Mouse (Mus musculus): ENCODE results near the gene Olfr323. TPM values are rescaled to one million over a fixed set of nuclear protein-coding genes. Genes with fewer than 3 reads are reported as not detected.

The Olfr323 gene
- polyA plus RNA-seq, 1 experiment: 0.57 TPM

- H3K36me3 ChIP-seq (ENCODE audit: control insufficient read depth, insufficient read depth, low read length): no peaks in the 10 kb centered on the region
- H3K4me1 ChIP-seq (ENCODE audit: control insufficient read depth, insufficient read depth, low read length): no peaks in the 10 kb centered on the region; the same call in 1 of the 2 replicates
- no peaks in the 10 kb centered on the region for H3K27me3 ChIP-seq (ENCODE audit: control insufficient read depth, insufficient read depth, low read length)
- no peak for TF ChIP-seq POLR2A (IDR thresholded peaks at IDR 0.05; ENCODE audit: control insufficient read depth, low read depth, low read length)
- no peak for TF ChIP-seq CTCF (IDR thresholded peaks at IDR 0.05; ENCODE audit: control insufficient read depth, insufficient read depth, insufficient replicate concordance, low read depth, low read length)
- no peak overlapping the region for H3K4me3 ChIP-seq (ENCODE audit: control insufficient read depth, low read depth, low read length)
- no peak overlapping the region for H3K27ac ChIP-seq (ENCODE audit: control insufficient read depth, insufficient read depth, low read depth, low read length)
Measured at GRCm38 (mm10) chr11:58604688-58605087, 25.6 kb downstream of the Olfr323 start.

- no peak overlapping the region for H3K27ac ChIP-seq (ENCODE audit: control insufficient read depth, insufficient read depth, low read depth, low read length)
- no peak overlapping the region for H3K4me3 ChIP-seq (ENCODE audit: control insufficient read depth, low read depth, low read length)
- no peak for TF ChIP-seq POLR2A (IDR thresholded peaks at IDR 0.05; ENCODE audit: control insufficient read depth, low read depth, low read length)
- TF ChIP-seq CTCF (IDR thresholded peaks at IDR 0.05; ENCODE audit: control insufficient read depth, insufficient read depth, insufficient replicate concordance, low read depth, low read length): no peak
Measured at GRCm38 (mm10) chr11:58602800-58603560, 27.3 kb downstream of the Olfr323 start.

GRCm38 (mm10) chr11:58602062-58602461 is 28.2 kb downstream of the Olfr323 start:
- Histone ChIP-seq H3K4me1 (ENCODE audit: control insufficient read depth, insufficient read depth, low read length) (no peaks in the 10 kb centered on the region; the same call in 1 of the 2 replicates), H3K4me3 (ENCODE audit: control insufficient read depth, low read depth, low read length) (no peak overlapping the region), H3K27ac (ENCODE audit: control insufficient read depth, insufficient read depth, low read depth, low read length) (no peak overlapping the region), H3K36me3 (ENCODE audit: control insufficient read depth, insufficient read depth, low read length) (no peaks in the 10 kb centered on the region), H3K27me3 (ENCODE audit: control insufficient read depth, insufficient read depth, low read length) (no peaks in the 10 kb centered on the region)
- TF ChIP-seq CTCF (IDR thresholded peaks at IDR 0.05; ENCODE audit: control insufficient read depth, insufficient read depth, insufficient replicate concordance, low read depth, low read length): no peak
- no peak for TF ChIP-seq POLR2A (IDR thresholded peaks at IDR 0.05; ENCODE audit: control insufficient read depth, low read depth, low read length)

More at GRCm38 (mm10) chr11:58602800-58603560, 27.3 kb downstream of the Olfr323 start:
- Histone ChIP-seq H3K36me3 (ENCODE audit: control insufficient read depth, insufficient read depth, low read length) (no peaks in the 10 kb centered on the region), H3K27me3 (ENCODE audit: control insufficient read depth, insufficient read depth, low read length) (no peaks in the 10 kb centered on the region), H3K4me1 (ENCODE audit: control insufficient read depth, insufficient read depth, low read length) (no peaks in the 10 kb centered on the region; the same call in 1 of the 2 replicates)

GRCm38 (mm10) chr11:58597837-58598236 is 32.5 kb downstream of the Olfr323 start:
- no peaks in the 10 kb centered on the region for H3K36me3 ChIP-seq (ENCODE audit: control insufficient read depth, insufficient read depth, low read length)
- H3K27me3 ChIP-seq (ENCODE audit: control insufficient read depth, insufficient read depth, low read length): no peaks in the 10 kb centered on the region
- H3K4me3 ChIP-seq (ENCODE audit: control insufficient read depth, low read depth, low read length): no peak overlapping the region
- TF ChIP-seq CTCF (IDR thresholded peaks at IDR 0.05; ENCODE audit: control insufficient read depth, insufficient read depth, insufficient replicate concordance, low read depth, low read length) (no peak), POLR2A (IDR thresholded peaks at IDR 0.05; ENCODE audit: control insufficient read depth, low read depth, low read length) (no peak)
- H3K27ac ChIP-seq (ENCODE audit: control insufficient read depth, insufficient read depth, low read depth, low read length): no peak overlapping the region
- no peaks in the 10 kb centered on the region for H3K4me1 ChIP-seq (ENCODE audit: control insufficient read depth, insufficient read depth, low read length)

- Histone ChIP-seq H3K27me3 (ENCODE audit: control insufficient read depth, insufficient read depth, low read length) (no peaks in the 10 kb centered on the region), H3K36me3 (ENCODE audit: control insufficient read depth, insufficient read depth, low read length) (no peaks in the 10 kb centered on the region), H3K4me3 (ENCODE audit: control insufficient read depth, low read depth, low read length) (no peak within 1 kb of the TSS), H3K27ac (ENCODE audit: control insufficient read depth, insufficient read depth, low read depth, low read length) (no peak within 1 kb of the TSS), H3K4me1 (ENCODE audit: control insufficient read depth, insufficient read depth, low read length) (no peaks in the 10 kb centered on the region)
- TF ChIP-seq POLR2A (IDR thresholded peaks at IDR 0.05; ENCODE audit: control insufficient read depth, low read depth, low read length) (no peak), CTCF (IDR thresholded peaks at IDR 0.05; ENCODE audit: control insufficient read depth, insufficient read depth, insufficient replicate concordance, low read depth, low read length) (no peak)
Measured at GRCm38 (mm10) chr11:58594814-58595213, 35.5 kb downstream of the Olfr323 start, which contains the start of gene Olfr324. Gene Olfr324 (plus strand): TSS chr11:58595114.

GRCm38 (mm10) chr11:58588620-58589250 is 41.6 kb downstream of the Olfr323 start:
- Histone ChIP-seq H3K27me3 (ENCODE audit: control insufficient read depth, insufficient read depth, low read length) (no peaks in the 10 kb centered on the region), H3K36me3 (ENCODE audit: control insufficient read depth, insufficient read depth, low read length) (no peaks in the 10 kb centered on the region), H3K4me3 (ENCODE audit: control insufficient read depth, low read depth, low read length) (no peak overlapping the region), H3K4me1 (ENCODE audit: control insufficient read depth, insufficient read depth, low read length) (no peaks in the 10 kb centered on the region), H3K27ac (ENCODE audit: control insufficient read depth, insufficient read depth, low read depth, low read length) (no peak overlapping the region)
- TF ChIP-seq CTCF (IDR thresholded peaks at IDR 0.05; ENCODE audit: control insufficient read depth, insufficient read depth, insufficient replicate concordance, low read depth, low read length) (no peak), POLR2A (IDR thresholded peaks at IDR 0.05; ENCODE audit: control insufficient read depth, low read depth, low read length) (no peak)

GRCm38 (mm10) chr11:58587898-58588348 is 42.4 kb downstream of the Olfr323 start:
- H3K27me3 ChIP-seq (ENCODE audit: control insufficient read depth, insufficient read depth, low read length): no peaks in the 10 kb centered on the region
- no peaks in the 10 kb centered on the region for H3K36me3 ChIP-seq (ENCODE audit: control insufficient read depth, insufficient read depth, low read length)
- H3K4me3 ChIP-seq (ENCODE audit: control insufficient read depth, low read depth, low read length): no peak overlapping the region
- no peaks in the 10 kb centered on the region for H3K4me1 ChIP-seq (ENCODE audit: control insufficient read depth, insufficient read depth, low read length)
- TF ChIP-seq POLR2A (IDR thresholded peaks at IDR 0.05; ENCODE audit: control insufficient read depth, low read depth, low read length) (no peak), CTCF (IDR thresholded peaks at IDR 0.05; ENCODE audit: control insufficient read depth, insufficient read depth, insufficient replicate concordance, low read depth, low read length) (peak; percentile 30; the same call in 1 of the 2 replicates)
- no peak overlapping the region for H3K27ac ChIP-seq (ENCODE audit: control insufficient read depth, insufficient read depth, low read depth, low read length)
